Mouse (Mus musculus) thymus, adult 2 months (tissue): ENCODE measurements around the gene Agxt.

Source experiments
- CTCF ChIP-seq: fragments of 200-500 bp; IDR thresholded peaks from 2 replicates; pipeline ENCODE4 v1.5.1; 2012; ENCODE audit warnings: mild to moderate bottlenecking, control low read depth, low read length, moderate library complexity, borderline replicate concordance; ENCODE audit not compliant: control insufficient read depth, poor library complexity, insufficient read depth; ENCODE audit errors: extremely low read depth
- POLR2A ChIP-seq: fragments of 200-500 bp; IDR thresholded peaks from 2 replicates; pipeline ENCODE4 v1.6.1; 2012; ENCODE audit warnings: mild to moderate bottlenecking, low read length, control low read depth, moderate library complexity; ENCODE audit not compliant: control insufficient read depth, poor library complexity, insufficient read depth; ENCODE audit errors: extremely low read depth

- TF ChIP-seq POLR2A, result no peak
- TF ChIP-seq CTCF, result no peak
Observed at GRCm38 (mm10) chr1:93161921-93162320, 26.9 kb downstream of the Agxt start.
